Mouse (Mus musculus) heart, postnatal 0 days (tissue): Measurements from ENCODE around the gene Tmx2. TPM values are rescaled to one million over a fixed set of nuclear protein-coding genes. Genes with fewer than 3 reads are reported as not detected.

Source experiments
- ATAC-seq: fragments of 200-750 bp; cut with Nextera tagmentation; 2 replicates; pipeline ENCODE4 v1.8.0; 2017; ENCODE audit warnings: low read depth, moderate number of reproducible peaks, moderate library complexity; ENCODE audit not compliant: insufficient read depth
- DNase-seq: peaks from one replicate; pipeline ENCODE4 v3.0.0-alpha.2; 2016; ENCODE audit warnings: low spot score
- H3K27ac ChIP-seq: fragments of 300-500 bp; sonication (generic); 2 replicates; pipeline ENCODE4 v1.5.1; 2014; ENCODE audit warnings: low read depth, mild to moderate bottlenecking
- H3K27me3 ChIP-seq: fragments of 300-500 bp; sonication (generic); 2 replicates; pipeline ENCODE4 v1.6.1; 2014; ENCODE audit warnings: low read length, mixed read lengths; ENCODE audit not compliant: control insufficient read depth, insufficient read depth
- H3K36me3 ChIP-seq: fragments of 300-500 bp; sonication (generic); replicated peaks from 2 replicates; pipeline ENCODE4 v1.6.1; 2014; ENCODE audit warnings: low read length, mixed read lengths; ENCODE audit not compliant: control insufficient read depth, insufficient read depth
- H3K4me1 ChIP-seq: fragments of 300-500 bp; sonication (generic); 2 replicates; pipeline ENCODE4 v1.6.1; 2014; ENCODE audit warnings: antibody characterized with exemption; ENCODE audit not compliant: control insufficient read depth, insufficient read depth
- H3K4me2 ChIP-seq: fragments of 300-500 bp; sonication (generic); 2 replicates; pipeline ENCODE4 v1.6.1; 2014; ENCODE audit warnings: low read depth, mild to moderate bottlenecking, low read length, moderate library complexity
- H3K4me3 ChIP-seq: fragments of 300-500 bp; sonication (generic); 2 replicates; pipeline ENCODE4 v1.5.1; 2014; ENCODE audit warnings: low read depth, low read length
- H3K9ac ChIP-seq: fragments of 300-500 bp; sonication (generic); replicated peaks from 2 replicates; pipeline ENCODE4 v1.6.1; 2014; ENCODE audit warnings: low read depth, low read length, mixed read lengths
- H3K9me3 ChIP-seq: fragments of 300-500 bp; sonication (generic); replicated peaks from 2 replicates; pipeline ENCODE4 v1.6.1; 2016; ENCODE audit warnings: low read length; ENCODE audit not compliant: control insufficient read depth
- CTCF ChIP-seq: IDR thresholded peaks from 2 replicates; pipeline ENCODE4 v1.5.1; 2016; ENCODE audit warnings: antibody characterized with exemption, control low read depth, low read depth
- EP300 ChIP-seq: IDR thresholded peaks from 2 replicates; pipeline ENCODE4 v1.6.1; 2016; ENCODE audit warnings: antibody characterized with exemption, low read depth
- WGBS: fragments of 180-500 bp; shearing (Covaris S2); extraction: QIAGEN DNeasy Blood & Tissue Kit; methylation state at CpG from one replicate; pipeline ENCODE4 v1.1.7; 2014; 5-methylcytosine and 5-hydroxymethylcytosine counted together
- polyA plus RNA-seq: library from polyadenylated mRNA; unstranded; fragments of >200 nt; fragmentation: Nextera tagmentation; extraction: Ambion mirVana; gene quantifications from 2 replicates; pipeline ENCODE4 v1.2.1, GENCODE M21; 2015
- total RNA-seq: library from RNA; depleted of rRNA; stranded (reverse); fragments of >200 nt; gene quantifications from 2 replicates; pipeline ENCODE4 v1.2.3, GENCODE M21; 2014; ENCODE audit warnings: low replicate concordance

The Tmx2 gene
- total and polyA plus RNA-seq, 2 experiments from 2014 or later, result 82.7 to 151 TPM

- peak; percentile 80 for DNase-seq
- no peak for ATAC-seq
- Histone ChIP-seq H3K4me2 (peak overlapping the region; percentile 72), H3K4me1 (peaks cover 37% of the 10 kb centered on the region), H3K27me3 (no peaks in the 10 kb centered on the region), H3K9me3 (no peaks in the 10 kb centered on the region), H3K27ac (peak overlapping the region; percentile 99), H3K36me3 (no peaks in the 10 kb centered on the region), H3K4me3 (peak overlapping the region; percentile 72), H3K9ac (peak overlapping the region; percentile 92)
- TF ChIP-seq CTCF (no peak), EP300 (no peak)
- WGBS, result 8% methylated on average over 6 of the region's 6 CpGs
Observed at GRCm38 (mm10) chr2:84648369-84648768, 30.6 kb downstream of the Tmx2 start.

GRCm38 (mm10) chr2:84647051-84647568 is 31.8 kb downstream of the Tmx2 start:
- Histone ChIP-seq H3K9me3 (no peaks in the 10 kb centered on the region), H3K36me3 (no peaks in the 10 kb centered on the region), H3K4me2 (peak overlapping the region; percentile 72), H3K27ac (peak overlapping the region; percentile 38; the same call in 1 of the 2 replicates), H3K4me3 (peak overlapping the region; percentile 72), H3K4me1 (peaks cover 48% of the 10 kb centered on the region), H3K9ac (no peak overlapping the region), H3K27me3 (no peaks in the 10 kb centered on the region)
- DNase-seq (no peak), ATAC-seq (no peak)
- no peak for TF ChIP-seq CTCF
- TF ChIP-seq EP300, result no peak
- 73% methylated on average over 6 of the region's 6 CpGs for WGBS

GRCm38 (mm10) chr2:84646138-84646537 is 32.8 kb downstream of the Tmx2 start:
- WGBS, result 4% methylated on average over 1 of the region's 1 CpGs
- Histone ChIP-seq H3K9me3 (no peaks in the 10 kb centered on the region), H3K36me3 (no peaks in the 10 kb centered on the region), H3K27me3 (no peaks in the 10 kb centered on the region), H3K9ac (no peak overlapping the region), H3K4me1 (peaks cover 56% of the 10 kb centered on the region), H3K4me2 (peak overlapping the region; percentile 72; the same call in 1 of the 2 replicates), H3K4me3 (no peak overlapping the region), H3K27ac (peak overlapping the region; percentile 39; the same call in 1 of the 2 replicates)
- ATAC-seq, result no peak
- no peak for DNase-seq
- TF ChIP-seq EP300 (no peak), CTCF (no peak)

GRCm38 (mm10) chr2:84640833-84641232 is 38.1 kb downstream of the Tmx2 start:
- Histone ChIP-seq H3K27ac (peak overlapping the region; percentile 41; the same call in 1 of the 2 replicates), H3K4me3 (no peak overlapping the region), H3K4me2 (no peak overlapping the region), H3K4me1 (peaks cover 81% of the 10 kb centered on the region), H3K27me3 (no peaks in the 10 kb centered on the region), H3K9me3 (no peaks in the 10 kb centered on the region), H3K9ac (no peak overlapping the region), H3K36me3 (0 out of 2 replicates have a peak, but pooled peaks cover 4% of the 10 kb centered on the region)
- no peak for ATAC-seq
- TF ChIP-seq EP300, result no peak
- no peak for DNase-seq

- TF ChIP-seq EP300 (peak; percentile 40; the same call in 1 of the 2 replicates), CTCF (no peak)
- H3K4me3 ChIP-seq, result no peak overlapping the region
- peaks cover 85% of the 10 kb centered on the region for H3K4me1 ChIP-seq
- H3K27ac ChIP-seq, result peak overlapping the region; percentile 97
- 0 out of 2 replicates have a peak overlapping the region, but pooled peaks have one; percentile 13 for H3K9ac ChIP-seq
- H3K27me3 ChIP-seq, result no peaks in the 10 kb centered on the region
- peak overlapping the region; percentile 49 for H3K4me2 ChIP-seq
- no peaks in the 10 kb centered on the region for H3K9me3 ChIP-seq
- DNase-seq (no peak), ATAC-seq (no peak)
- WGBS, result 18% methylated on average over 5 of the region's 5 CpGs
- 0 out of 2 replicates have a peak, but pooled peaks cover 4% of the 10 kb centered on the region for H3K36me3 ChIP-seq
Observed at GRCm38 (mm10) chr2:84638428-84639220, 40.3 kb downstream of the Tmx2 start.
